Mouse (Mus musculus) layer of hippocampus, adult 9-11 months (tissue): ENCODE data around the gene Ccser2.
A peak's percentile ranks its signal among the peaks of the same experiment; 100 is the strongest.
"Not testable (repeated sequence)": the region's sequence is repeated elsewhere in the genome, so short reads cannot be mapped to it uniquely, and the experiment has no call there.

ENCODE experiments used
- DNase-seq: peaks from one replicate; pipeline ENCODE4 v3.0.0; 2022

Ccser2 gene

DNA sequence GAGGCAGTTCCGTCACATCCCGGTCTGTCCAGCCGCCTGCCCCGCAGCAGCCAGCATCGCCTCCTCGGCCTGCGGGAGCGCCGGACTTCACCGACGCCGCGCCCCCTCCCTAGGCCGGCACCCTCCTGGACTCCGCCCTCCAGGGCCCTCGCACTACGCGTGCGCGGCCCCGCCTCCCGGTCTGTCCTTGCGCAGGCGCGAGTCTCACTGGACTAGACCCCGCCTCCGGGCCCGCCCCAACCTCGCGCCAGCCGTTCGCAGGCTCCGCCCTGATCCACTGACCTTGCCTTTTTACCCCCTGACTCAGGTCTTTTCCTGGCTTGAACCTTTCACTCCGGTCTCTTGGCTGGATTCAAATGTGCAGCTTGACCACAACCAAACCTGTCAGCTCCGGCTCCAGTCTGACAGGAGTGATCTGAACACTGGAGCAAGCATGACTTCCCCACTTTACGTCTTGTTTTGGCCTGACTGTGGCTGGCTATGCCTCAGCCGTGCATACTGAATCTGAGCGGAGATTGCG lies at the start of gene Ccser2:
Ccser2 (minus strand) TSS at position 150 of the 520 bp plus-strand sequence.
- DNase-seq = peak; percentile 96

DNA sequence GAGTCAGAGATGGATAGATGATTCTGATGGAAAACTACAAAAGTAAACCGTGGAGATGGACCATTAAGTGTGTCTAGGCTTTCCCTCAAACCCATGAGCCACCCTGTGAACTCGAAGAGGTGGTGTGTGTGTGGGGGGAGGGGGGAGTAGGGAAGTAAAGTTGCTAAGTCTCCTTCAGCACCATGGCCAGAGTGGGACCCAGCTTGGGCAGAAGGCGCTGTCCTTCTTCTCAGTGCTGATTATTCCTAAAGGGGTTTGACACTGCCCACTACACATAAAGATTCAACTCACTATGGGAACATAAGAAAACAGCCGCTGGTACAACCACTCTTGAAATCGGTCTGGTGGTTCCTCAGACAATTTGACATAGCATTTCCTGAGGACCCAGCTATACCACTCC lies 47.3 kb upstream of the Ccser2 start:
- DNase-seq = no peak

DNA sequence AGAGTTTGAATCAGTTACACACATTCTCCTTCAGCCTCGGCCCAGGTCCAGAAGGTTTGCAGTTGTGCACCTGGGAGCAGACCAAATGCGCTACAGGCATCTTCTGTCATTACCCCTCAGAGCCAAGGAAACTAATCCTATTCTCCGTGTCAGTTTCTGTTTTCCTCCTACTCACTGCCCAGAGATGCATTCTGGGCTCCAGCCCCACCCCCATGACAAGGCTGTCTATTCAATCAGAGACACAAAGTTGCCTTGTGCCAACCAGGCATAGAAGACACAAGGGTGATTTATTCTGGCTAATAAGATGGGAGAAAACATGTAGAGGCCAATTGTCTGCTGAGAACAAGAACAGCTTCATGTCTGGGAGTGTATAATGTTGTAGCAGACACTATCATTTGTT lies 45.1 kb upstream of the Ccser2 start:
- peak; percentile 59 for DNase-seq

DNA sequence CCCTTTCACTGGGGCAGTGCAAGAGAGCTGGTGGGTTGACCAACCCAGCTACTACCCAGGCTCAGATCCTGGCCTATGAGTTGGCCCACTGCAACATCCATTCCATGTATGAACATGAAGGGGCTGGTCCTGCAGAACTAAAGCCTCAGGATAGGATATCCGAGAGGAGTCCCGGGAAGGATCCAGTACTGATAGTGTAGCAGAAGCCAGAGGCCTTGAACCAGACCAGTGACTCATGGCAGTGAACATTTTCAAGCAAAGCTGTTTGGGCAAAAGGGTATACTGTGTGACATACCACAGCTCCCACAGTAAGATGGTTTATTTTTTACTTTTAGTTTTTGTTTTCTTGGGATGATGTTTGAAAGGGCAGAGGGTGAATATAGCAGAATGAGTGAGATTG lies 41.1 kb upstream of the Ccser2 start:
- DNase-seq = no peak

DNA sequence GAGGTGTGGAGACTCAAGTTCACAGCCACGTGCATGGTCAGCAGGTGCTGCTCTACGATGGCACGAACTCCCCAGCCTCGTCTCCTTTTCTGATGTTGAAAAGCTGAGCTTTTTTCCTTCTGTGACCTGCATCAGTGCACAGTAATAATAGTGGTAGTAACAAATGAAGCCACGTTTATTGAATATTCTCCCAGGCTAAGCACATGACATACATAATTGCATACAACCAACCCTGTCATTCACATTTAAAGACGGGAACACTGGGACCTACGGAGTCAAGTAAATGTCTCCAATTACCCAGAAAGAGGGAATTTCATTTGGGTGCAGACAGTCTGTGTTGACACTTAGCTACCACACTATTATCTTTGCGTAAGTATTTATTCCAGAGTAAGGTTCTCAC lies 37.9 kb upstream of the Ccser2 start:
- no peak for DNase-seq

DNA sequence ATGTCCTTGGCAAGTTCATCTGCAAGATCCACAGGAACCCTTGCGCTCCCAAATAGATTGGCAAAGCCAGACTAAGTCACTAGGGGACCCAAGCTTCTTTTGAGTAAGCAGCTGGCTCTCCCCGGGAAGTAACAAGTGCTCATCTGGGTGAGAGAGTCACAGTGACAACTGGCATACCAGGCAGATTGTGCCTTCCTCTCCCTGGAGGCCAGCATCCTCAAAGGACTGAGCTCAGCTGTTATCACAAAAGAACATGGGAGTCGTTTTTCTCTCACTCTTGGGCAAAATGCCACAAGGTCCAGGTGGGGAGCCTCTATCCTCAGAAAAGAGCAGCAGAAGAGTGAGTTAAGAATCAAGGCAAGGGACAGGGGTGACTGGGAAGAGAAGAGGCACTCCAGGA lies 37.3 kb upstream of the Ccser2 start:
- no peak for DNase-seq

DNA sequence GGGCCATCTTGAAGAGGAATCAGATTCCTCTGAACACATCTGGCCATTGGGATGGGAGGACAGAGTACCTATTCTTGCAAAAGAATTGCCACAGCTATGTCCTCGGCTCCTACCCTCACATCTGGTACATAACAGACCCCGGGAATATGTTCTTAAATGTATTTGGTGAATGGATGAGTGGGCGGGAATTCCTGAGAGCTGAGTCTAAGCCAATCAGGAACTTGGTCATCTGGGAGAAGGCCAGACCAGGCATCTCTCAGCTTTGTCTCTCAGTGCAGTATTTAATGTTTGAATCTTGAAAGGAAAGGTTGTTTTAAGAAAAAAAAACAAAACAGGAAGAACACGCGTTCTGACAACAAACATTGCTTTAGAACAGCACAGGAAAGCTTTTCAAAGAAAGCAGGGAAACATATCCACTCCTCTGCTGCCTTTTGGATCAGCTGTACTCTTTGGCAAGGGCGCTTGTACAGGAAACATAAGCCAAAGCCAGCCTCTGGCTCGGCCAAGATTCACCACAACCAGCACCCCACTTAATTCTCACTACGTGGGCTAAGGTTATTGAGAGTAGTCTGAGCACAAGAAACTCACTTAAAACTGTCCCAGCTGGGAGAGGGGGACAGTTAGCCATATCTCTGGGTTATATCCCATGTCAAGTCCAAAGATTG lies 35.0 kb upstream of the Ccser2 start:
- no peak for DNase-seq

DNA sequence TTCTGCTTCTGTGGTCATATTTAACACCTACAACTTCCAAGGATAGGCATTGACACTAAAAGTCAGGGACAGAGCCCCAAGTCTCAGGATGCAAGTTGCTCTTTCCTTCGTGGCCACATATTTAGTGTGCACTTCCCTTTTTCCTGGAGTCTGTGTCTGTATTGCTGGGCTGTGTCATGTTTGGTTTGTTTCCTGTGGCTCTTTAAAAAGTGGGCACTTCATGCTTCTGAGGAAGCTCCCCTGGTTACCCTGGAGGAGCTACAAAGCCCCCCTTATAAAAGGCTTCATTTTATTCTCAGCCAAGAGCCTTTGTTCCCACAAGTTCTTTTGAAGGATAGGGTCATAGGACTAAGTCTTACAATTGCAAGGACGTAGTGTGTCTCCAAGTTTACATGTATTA lies 34.3 kb upstream of the Ccser2 start:
- no peak for DNase-seq

DNA sequence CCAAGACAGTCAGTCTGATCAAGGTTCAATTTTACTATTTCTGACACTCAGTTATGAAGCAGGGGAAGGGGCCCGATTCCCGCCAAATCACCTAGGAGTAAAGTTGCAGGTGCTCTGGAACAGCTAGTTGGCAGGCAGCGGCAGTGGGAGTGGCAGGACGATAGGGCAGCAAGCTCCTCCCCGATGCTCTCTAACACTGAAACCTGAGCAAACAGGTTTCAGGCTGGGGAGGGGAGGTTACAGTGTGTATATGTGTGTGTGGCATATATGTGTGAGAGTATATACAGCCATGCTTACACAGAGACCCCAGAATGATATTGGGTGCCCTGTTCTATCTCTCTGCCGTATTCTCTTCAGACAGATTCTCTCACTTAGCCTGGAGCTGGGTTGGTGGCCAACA lies 32.2 kb upstream of the Ccser2 start:
- not testable (repeated sequence) for DNase-seq

DNA sequence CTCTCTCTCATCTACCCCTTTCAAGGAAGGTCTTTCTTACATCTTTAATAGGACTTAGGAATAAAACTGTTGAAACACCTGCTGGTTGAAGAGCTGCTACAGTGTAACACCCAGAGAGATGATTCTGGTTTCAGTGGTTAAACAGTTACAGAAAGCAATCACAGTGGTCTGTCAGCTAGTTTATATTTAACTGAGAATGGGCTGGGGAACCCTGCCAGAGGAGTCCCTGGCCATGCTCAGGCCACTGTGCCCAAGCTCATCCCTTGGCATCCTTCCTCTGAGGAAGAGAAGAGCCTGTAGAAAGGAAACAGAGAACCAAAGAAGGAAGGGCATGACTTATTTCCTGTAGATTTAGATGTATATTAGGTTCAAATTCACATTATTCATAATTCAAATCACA lies 21.2 kb upstream of the Ccser2 start:
- DNase-seq = no peak

DNA sequence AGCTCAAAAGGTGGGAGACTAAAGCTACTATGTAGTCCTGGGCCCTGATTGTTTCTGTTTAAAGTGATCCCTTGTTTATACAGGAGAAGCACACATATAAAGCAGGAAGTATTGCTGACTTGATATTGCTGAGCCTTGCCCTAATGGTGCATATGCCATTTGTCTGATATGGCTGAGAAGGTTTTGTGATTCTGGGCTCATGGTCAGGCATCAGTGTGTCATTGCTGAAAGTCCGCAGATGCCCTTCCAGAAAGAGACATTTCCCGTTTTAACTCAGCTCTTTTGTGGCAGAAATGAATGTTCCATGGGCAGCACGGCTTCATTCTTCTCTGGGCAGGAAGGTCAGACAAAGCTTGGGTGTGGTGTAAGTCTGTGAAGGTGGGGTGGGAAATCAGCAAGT lies 17.1 kb upstream of the Ccser2 start:
- DNase-seq = no peak

DNA sequence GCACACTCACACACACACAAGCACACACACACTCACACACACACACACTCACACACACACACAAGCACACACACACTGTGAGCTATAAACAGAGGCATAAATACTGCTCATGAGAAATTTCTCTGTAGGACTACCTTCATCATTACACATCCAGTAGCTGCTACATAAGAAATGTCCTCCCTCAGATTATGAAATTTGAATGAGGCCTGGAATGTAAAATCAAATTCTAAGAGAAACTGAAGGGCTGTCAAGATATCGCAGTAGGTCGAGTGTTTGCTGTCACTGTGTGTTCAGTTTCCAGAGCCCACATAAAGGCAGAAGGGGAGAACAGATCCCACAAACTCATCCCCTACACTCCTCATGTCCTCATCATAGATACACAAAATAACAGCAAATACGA lies 6.4 kb upstream of the Ccser2 start:
- no peak for DNase-seq

DNA sequence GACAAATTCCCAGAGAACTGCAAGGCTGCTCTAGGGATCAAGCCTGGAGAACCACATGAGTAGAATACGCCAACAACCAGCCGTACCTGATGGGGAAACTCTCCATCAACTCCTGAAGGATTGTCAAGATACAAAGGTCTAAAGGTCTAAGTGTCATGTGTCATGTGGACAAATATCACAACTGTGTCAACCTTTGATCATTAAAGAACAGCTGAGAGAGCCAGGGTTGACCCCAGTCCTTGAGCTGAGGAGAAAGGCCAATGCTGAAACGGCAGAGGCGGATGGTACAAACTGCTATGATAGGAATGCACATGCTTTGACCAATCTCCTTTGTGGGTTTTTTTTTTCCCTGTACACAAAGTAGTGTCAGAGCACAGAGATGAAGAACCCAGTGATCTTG lies 2.6 kb upstream of the Ccser2 start:
- no peak for DNase-seq

DNA sequence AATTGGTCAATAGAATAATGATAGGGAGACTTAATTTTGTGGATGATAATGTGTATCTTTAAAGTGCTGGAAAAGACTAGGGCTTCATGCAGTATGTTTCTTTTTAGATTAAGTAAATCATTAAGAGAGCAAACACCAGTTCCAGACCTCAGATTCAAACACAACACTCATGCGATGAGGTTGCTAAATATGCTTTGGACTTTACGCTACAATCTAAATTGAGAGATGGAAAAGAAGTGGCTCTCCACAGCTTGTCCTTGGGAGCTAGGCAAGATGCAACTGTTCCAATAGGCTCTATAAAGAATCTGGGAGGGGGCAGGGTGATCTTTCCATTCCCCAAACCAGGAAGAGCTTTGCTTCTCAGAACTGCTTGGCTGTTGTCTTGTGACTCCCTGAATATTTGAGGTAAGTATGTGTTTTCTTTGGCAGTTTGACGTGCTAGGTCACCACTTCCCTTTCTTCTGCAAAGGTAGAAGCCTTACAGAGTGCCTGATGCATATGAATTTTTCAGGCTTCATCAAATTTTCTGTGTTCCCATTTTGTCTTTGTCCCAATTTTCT lies 1.4 kb upstream of the Ccser2 start:
- DNase-seq = no peak

DNA sequence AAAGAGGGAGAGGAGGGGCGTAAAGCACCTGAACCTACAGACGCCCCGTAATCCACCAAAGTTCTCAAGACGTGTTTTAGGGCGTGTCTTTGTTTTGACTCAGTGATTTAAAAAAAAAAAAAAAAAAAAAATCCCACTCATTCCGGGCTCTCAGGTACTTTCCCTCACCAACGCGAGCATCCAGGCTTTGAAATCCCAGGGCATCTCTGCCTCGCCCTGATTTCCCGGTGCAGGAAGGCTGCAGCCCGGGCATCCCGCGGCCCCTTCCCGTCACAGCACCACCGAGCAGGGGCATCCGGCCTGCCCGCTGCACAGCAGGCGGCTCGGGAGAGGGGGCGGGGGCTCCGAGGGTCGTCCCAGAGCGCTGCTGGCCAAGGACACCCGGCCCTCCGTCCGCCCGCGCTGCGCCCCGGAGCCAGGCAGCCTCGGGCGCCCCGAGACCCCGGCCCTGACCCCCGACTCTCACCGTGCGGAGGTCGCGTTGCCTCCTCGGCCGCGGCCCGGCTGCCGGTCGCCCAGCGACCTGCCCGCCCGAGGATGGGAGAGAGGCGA lies 425 bp downstream of the Ccser2 start:
- DNase-seq = no peak

DNA sequence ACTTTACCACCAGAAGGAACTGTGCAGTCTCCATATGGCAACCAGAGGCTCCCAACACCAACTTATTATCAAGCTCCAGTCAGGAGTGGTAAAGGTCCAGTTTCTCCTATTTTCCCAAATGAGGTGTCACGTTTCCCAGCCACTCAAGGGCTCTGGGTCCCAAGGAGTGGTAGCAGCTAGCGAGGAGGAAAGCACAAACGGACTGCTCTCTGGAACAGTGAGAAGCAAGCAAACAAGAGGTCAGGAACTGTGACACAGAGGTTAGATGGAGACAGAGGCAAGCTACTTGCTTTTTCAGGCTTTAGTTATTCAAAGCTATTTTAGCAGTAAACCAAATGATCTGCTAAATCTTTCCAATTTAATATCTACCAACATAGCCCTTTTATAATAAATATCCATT lies 3.2 kb downstream of the Ccser2 start:
- no peak for DNase-seq

DNA sequence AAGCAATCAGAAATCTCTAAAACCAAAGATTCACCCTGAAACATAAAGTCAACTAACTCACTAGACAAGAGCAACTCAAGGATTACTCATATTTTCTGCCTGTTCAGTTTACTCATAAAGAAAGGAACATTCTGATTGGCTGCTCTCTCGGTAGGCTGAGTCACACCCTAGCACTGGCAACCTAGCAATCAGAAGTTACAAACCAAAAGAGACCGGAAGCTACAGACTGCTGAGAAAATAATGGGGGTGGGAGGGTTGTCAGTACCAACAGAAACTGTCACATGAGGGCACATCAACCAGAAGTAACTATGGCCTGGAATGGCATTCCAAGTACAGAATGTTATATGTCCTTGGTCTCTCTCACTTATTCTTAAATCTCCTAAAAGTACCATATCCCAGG lies 6.1 kb downstream of the Ccser2 start:
- DNase-seq = no peak

DNA sequence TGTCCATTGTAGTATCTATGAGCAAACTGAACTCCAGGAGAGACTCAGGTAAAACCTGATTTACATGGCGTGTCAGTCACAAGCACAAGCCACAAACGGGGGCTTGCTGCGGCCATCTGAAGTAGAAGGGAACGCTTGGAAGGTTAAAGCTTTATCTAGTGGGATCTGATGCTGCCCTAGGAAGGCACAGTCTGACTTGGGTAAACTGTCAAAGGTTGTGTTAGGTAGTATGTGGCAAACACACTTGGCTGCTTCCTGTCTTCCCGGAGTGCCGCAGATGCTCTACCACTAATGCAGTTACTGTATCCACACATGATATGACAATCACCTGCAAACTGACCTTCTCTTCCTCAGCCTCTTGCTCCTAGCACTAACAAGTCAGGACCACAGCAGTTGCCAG lies 10.9 kb downstream of the Ccser2 start:
- no peak for DNase-seq

DNA sequence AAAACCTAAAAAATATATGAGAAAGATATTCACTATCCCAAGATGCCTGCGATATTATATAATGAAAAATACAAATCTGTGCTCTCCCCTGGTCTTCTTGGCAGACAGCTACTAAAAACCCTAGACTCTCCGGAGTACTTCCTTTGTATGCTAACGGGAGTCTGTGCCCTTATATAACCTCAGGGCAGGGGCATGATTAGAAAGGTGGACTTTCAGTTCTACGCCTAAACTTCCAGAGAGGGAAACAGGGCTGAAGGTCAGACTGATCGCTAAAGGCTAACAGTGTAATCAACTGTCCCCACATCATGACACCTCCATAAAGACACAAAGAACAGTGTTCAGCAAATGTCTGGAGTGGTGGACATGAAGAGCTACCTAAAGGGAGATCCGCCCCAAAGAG lies 11.3 kb downstream of the Ccser2 start:
- no peak for DNase-seq

DNA sequence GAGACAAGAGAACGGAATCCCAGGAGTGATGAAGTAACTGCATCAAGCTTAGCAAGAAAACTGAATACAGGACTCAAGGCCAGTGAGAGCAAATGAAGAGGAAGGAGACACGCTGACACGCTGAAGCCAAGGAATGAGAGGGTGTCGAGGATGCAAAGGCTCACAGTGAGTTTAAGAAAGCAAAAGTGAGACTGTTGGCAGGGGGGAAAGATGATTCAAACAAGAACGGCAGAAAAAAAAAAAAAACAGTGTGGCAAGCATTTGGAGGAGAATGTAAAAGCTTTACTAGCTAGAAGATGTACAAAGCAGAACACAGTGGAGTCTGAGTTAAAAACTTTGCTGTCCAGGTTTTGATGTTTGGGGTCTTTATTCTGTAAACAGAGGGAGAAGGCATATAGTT lies 11.9 kb downstream of the Ccser2 start:
- no peak for DNase-seq

DNA sequence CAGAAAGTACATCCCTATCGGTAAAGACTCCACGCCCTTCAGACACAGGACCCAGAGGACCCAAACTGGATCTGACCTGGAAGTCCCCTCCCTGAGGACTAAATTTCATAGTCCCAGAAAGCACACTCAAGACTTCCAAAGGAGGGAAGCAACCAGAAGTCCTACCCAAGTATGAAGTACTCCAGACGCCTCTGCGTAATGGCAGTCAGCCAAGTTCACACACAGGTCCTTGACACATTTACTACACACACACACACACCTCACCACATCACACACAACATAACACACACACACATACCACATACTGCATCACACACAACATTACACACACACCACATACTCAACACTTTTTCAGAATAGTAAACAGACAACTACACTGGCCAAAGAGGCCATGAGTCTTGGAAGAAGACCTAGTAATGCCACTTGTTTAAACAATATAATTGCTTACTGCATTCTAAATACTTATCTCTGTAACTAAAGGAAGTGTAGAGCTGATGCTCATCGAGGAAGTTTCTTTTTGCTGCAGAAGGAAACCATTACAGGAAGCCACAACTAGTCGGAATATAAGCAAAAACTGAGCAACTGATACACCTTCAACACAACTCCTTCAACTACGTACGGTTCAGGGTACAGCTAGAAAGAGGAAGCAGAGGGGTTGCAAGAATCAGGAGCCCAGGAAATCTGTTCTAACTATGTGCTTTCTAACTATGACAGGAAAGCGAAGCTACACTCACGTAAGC lies 15.7 kb downstream of the Ccser2 start:
- DNase-seq = no peak

DNA sequence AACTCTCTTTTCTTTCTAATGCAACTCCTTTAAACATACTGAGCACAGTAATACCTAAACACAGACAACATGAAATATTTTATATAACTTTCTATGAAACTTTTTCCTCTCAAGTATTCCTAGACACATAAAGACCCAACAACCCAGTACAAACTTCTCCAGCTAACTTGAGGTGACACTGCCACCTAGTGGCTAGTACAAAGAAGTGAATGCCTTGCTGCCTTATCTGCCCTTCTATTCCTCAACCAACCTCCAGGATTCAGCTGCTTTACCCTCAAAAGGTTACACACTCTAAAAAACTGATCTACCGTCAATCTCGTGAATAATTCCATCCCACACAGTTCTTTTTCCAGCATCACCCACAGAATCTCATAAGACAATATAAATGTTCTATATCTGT lies 16.4 kb downstream of the Ccser2 start:
- DNase-seq = no peak

DNA sequence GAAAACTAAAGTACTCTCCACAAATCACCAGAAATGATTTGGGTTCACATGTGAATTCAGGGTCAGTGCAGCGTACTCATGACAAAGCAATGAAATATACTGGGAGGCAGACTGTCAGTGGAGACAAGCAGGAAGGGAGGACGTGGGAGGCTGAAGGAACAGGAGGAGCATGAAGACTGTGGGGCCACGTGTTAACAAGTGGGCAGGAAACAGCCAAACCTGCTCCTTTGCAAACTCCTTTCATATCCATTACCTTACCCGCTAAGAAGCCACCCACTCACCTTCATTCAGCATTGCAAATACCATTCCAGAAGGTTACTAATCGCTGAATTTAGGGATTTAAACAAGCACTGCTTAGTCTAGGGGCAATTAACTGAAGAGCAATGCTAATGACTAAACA lies 25.9 kb downstream of the Ccser2 start:
- no peak for DNase-seq

DNA sequence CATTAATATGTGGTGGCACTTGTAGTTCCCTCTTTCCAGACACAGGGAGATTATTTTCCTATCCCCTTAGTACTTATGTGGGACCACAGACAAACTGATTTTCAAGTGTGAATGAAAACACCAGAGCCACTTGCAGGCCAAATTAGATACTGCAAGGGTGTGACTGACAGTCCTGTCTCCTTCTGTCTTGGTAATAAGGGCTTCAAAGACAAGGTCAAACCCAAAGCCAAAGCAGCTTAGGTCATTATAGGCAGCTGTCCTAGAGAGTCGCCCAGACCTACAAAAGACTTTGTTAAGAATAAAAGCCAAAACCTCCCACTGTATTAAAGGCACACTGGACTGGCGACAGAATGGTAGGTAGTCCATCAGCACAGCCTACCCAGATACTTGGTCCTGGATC lies 30.6 kb downstream of the Ccser2 start:
- DNase-seq = no peak
